Mouse (Mus musculus): Measurements from ENCODE around the gene Sparc. TPM values are rescaled to one million over a fixed set of nuclear protein-coding genes. Genes with fewer than 3 reads are reported as not detected.

The Sparc gene
- 258 and 272 TPM in 2 replicates for polyA plus RNA-seq (2015; fragmentation: Nextera tagmentation; extraction: Ambion mirVana)

DNA sequence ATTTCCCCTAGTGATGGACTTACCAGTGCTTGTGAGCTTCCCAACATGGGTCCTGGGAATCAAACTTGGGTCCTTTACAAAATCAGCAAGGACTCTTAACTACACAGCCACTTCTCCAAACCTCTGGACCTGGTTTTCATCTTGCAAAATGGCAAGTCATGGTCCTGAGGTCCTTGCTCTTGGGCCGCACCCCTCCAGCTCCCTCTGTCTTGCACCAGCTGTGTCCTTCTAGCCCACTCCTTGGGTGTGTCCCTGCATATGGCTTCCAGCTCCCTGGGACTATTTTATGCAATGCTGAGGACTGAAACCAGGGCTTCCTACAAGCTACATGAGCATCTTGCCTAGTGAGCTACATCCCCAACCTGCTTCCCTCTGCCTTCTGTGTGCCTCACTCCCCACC, at the start of gene Sparc:
Gene Sparc, minus strand, starts transcription at position 206 of the 400 bp plus-strand sequence.
- DNase-seq = no peak
- no peak for ATAC-seq
- TF ChIP-seq EP300 (IDR thresholded peaks at IDR 0.05; ENCODE audit: low read depth) (no peak), CTCF (IDR thresholded peaks at IDR 0.05; ENCODE audit: low read depth) (no peak)
- Histone ChIP-seq H3K4me2 (ENCODE audit: low read depth, low read length) (no peak within 1 kb of the TSS), H3K27me3 (ENCODE audit: insufficient read depth, low read length) (no peaks in the 10 kb centered on the region), H3K9me3 (ENCODE audit: low read length) (no peaks in the 10 kb centered on the region), H3K27ac (ENCODE audit: low read depth) (no peak within 1 kb of the TSS), H3K36me3 (replicated peaks; ENCODE audit: insufficient read depth, low read length) (no peaks in the 10 kb centered on the region), H3K4me1 (ENCODE audit: insufficient read depth) (no peaks in the 10 kb centered on the region; the same call in 1 of the 2 replicates), H3K9ac (replicated peaks) (no peak within 1 kb of the TSS), H3K4me3 (ENCODE audit: low read depth, low read length) (no peak within 1 kb of the TSS)
- WGBS (ENCODE audit: insufficient replicate concordance) = 100% methylated on average over 1 of the region's 1 CpGs

DNA sequence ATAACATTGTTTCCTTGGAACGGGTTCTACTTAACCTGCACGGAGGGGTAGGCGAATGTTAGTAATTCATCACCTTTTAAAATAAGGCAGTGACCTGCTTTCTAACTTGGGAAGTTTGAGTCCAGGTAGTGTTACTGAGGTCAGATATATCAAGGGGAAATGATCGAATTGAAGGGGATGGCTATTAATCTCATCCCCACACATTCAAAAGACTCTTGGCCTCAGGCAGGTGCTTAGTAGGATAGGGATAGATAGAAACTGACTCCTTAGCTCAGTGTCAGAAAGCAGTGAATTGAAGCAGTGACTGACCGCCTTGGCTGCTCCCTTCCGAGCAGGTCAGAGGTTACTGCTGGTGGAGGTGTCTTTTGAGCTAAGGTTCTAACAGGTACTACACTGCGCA, 48.5 kb upstream of the Sparc start:
- Histone ChIP-seq H3K4me1 (ENCODE audit: insufficient read depth) (peaks cover 30% of the 10 kb centered on the region), H3K9me3 (ENCODE audit: low read length) (no peaks in the 10 kb centered on the region), H3K4me3 (ENCODE audit: low read depth, low read length) (peak overlapping the region; percentile 81; the same call in 1 of the 2 replicates), H3K4me2 (ENCODE audit: low read depth, low read length) (peak overlapping the region; percentile 94), H3K27ac (ENCODE audit: low read depth) (no peak overlapping the region), H3K9ac (replicated peaks) (peak overlapping the region; percentile 81), H3K27me3 (ENCODE audit: insufficient read depth, low read length) (no peaks in the 10 kb centered on the region), H3K36me3 (replicated peaks; ENCODE audit: insufficient read depth, low read length) (peaks cover 2% of the 10 kb centered on the region; the same call in 1 of the 2 replicates)
- TF ChIP-seq CTCF (IDR thresholded peaks at IDR 0.05; ENCODE audit: low read depth) (no peak), EP300 (IDR thresholded peaks at IDR 0.05; ENCODE audit: low read depth) (no peak)
- no peak for ATAC-seq
- WGBS (ENCODE audit: insufficient replicate concordance) = 64% methylated on average over 7 of the region's 7 CpGs
- DNase-seq = no peak

DNA sequence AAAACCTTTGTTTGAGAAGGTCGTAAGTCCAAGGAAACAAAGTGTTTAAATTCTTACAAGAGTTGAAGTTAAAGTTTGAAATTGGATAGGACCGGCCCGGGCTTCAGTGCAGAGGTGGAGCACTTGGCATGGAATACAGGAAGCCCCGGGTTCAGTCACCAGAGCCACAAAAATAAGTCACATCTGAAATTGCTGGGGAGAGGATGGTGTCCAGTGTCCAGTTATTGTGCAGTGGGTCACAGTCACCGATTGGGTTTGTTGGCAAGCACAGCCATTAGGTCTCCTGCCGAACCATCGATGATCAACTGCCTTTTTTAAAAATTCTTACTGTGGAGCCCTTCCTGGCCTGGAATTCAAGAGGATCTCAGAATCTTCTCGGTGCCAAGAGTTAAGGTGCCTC, 47.8 kb upstream of the Sparc start:
- H3K4me3 ChIP-seq (ENCODE audit: low read depth, low read length) = peak overlapping the region; percentile 81
- H3K4me2 ChIP-seq (ENCODE audit: low read depth, low read length) = peak overlapping the region; percentile 94
- H3K36me3 ChIP-seq (replicated peaks; ENCODE audit: insufficient read depth, low read length) = no peaks in the 10 kb centered on the region; the same call in 1 of the 2 replicates
- H3K27ac ChIP-seq (ENCODE audit: low read depth) = no peak overlapping the region
- no peaks in the 10 kb centered on the region for H3K27me3 ChIP-seq (ENCODE audit: insufficient read depth, low read length)
- TF ChIP-seq EP300 (IDR thresholded peaks at IDR 0.05; ENCODE audit: low read depth) = no peak
- TF ChIP-seq CTCF (IDR thresholded peaks at IDR 0.05; ENCODE audit: low read depth) = no peak
- 15% methylated on average over 8 of the region's 8 CpGs for WGBS (ENCODE audit: insufficient replicate concordance)
- ATAC-seq (no peak), DNase-seq (no peak)
- peak overlapping the region; percentile 81 for H3K9ac ChIP-seq (replicated peaks)
- H3K9me3 ChIP-seq (ENCODE audit: low read length) = no peaks in the 10 kb centered on the region
- H3K4me1 ChIP-seq (ENCODE audit: insufficient read depth) = peaks cover 29% of the 10 kb centered on the region

DNA sequence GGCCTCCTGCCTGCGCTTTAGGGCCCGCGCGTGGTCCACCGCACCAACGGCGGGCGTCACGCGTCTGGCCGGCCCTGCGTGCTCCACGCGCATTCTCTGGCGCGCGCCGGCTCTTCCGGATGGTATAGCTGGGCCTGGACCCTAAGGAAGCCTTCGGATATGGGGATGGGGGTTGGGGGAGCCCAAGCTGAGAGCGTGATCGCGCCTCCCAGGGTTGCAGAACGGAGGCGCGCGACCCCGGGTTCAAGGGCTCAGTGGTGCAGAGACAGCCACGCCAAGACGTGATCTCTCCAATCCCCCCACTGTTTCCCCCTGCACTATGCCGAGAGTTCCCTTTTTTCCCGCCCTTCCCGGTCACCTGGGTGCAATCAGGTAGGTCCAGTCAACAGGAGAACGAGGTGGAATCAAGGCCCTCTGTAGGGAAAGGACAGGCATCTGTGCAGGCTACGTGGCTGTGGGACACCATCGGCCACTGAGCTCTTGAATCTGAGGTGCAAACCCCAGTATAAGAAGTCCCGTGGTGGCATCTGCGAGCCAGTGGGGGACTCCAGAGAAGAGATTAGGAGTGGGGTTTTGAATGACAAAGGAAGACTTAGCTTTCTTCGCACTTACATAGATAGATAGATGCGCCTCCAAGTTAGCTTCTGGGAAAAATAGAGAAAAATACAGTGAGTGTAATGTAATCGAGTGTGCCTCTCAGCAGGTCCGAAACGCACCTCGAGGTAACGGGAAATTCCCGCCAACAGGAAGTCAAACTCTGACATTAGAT, 47.1 kb upstream of the Sparc start:
- H3K27me3 ChIP-seq (ENCODE audit: insufficient read depth, low read length) = no peaks in the 10 kb centered on the region
- TF ChIP-seq CTCF (IDR thresholded peaks at IDR 0.05; ENCODE audit: low read depth) = no peak
- TF ChIP-seq EP300 (IDR thresholded peaks at IDR 0.05; ENCODE audit: low read depth) = no peak
- peak overlapping the region; percentile 81 for H3K4me3 ChIP-seq (ENCODE audit: low read depth, low read length)
- peak overlapping the region; percentile 94 for H3K4me2 ChIP-seq (ENCODE audit: low read depth, low read length)
- H3K27ac ChIP-seq (ENCODE audit: low read depth) = peak overlapping the region; percentile 81
- no peaks in the 10 kb centered on the region for H3K36me3 ChIP-seq (replicated peaks; ENCODE audit: insufficient read depth, low read length)
- peak overlapping the region; percentile 81 for H3K9ac ChIP-seq (replicated peaks)
- ATAC-seq (no peak), DNase-seq (peak; percentile 40)
- H3K9me3 ChIP-seq (ENCODE audit: low read length) = no peaks in the 10 kb centered on the region
- 1% methylated on average over 46 of the region's 46 CpGs for WGBS (ENCODE audit: insufficient replicate concordance)
- H3K4me1 ChIP-seq (ENCODE audit: insufficient read depth) = peaks cover 31% of the 10 kb centered on the region

DNA sequence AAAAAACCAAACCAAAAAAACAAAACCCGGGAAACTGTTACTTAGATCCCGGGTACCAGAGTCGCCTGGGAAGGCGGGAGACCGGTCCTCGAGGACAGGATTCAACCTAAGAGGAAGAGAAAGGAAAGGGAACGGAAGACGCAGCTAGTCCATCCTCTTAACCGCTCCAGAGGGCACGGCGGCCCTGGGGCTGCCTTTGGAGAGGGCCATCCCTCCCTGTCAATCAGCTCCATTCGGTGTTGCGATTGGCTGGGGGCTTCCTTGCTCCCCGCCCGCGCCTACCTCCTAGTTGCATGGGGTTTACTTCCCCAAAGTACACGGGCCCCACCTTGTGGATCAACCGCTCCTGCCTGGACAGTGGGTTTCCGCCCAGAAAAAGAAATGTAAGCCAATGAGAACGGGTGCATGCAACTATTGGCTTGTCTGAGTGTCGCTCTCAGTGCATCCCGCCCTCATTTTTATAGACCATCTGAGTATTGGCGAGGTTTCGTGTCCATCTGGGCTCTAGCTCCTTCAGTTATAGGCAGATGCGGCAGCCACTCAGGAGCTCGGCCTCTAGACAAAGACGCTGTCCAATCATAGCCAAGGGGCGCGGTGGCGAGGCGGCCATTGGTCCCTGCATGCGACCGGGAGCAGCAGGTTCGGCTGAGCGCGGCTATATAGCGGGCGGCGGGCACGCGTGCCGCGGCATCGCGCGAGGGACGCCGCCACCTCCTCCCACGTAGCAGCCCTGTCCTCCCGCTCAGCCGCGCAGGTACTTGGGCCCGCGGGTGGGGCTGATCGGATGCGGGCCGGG, 46.3 kb upstream of the Sparc start, which contains the start of gene G3bp1:
Gene G3bp1, plus strand, starts transcription at position 638 of the 796 bp plus-strand sequence.
- peak within 1 kb of the TSS; percentile 81 for H3K4me3 ChIP-seq (ENCODE audit: low read depth, low read length)
- peak within 1 kb of the TSS; percentile 99 for H3K27ac ChIP-seq (ENCODE audit: low read depth)
- H3K27me3 ChIP-seq (ENCODE audit: insufficient read depth, low read length) = no peaks in the 10 kb centered on the region
- H3K36me3 ChIP-seq (replicated peaks; ENCODE audit: insufficient read depth, low read length) = no peaks in the 10 kb centered on the region
- ATAC-seq = peak; percentile 92
- H3K4me2 ChIP-seq (ENCODE audit: low read depth, low read length) = peak within 1 kb of the TSS; percentile 94
- H3K4me1 ChIP-seq (ENCODE audit: insufficient read depth) = peaks cover 29% of the 10 kb centered on the region
- peak; percentile 54 for TF ChIP-seq EP300 (IDR thresholded peaks at IDR 0.05; ENCODE audit: low read depth)
- TF ChIP-seq CTCF (IDR thresholded peaks at IDR 0.05; ENCODE audit: low read depth) = peak; percentile 79
- 2% methylated on average over 56 of the region's 57 CpGs for WGBS (ENCODE audit: insufficient replicate concordance)
- H3K9ac ChIP-seq (replicated peaks) = peak within 1 kb of the TSS; percentile 81
- DNase-seq = peak; percentile 97
- H3K9me3 ChIP-seq (ENCODE audit: low read length) = no peaks in the 10 kb centered on the region

DNA sequence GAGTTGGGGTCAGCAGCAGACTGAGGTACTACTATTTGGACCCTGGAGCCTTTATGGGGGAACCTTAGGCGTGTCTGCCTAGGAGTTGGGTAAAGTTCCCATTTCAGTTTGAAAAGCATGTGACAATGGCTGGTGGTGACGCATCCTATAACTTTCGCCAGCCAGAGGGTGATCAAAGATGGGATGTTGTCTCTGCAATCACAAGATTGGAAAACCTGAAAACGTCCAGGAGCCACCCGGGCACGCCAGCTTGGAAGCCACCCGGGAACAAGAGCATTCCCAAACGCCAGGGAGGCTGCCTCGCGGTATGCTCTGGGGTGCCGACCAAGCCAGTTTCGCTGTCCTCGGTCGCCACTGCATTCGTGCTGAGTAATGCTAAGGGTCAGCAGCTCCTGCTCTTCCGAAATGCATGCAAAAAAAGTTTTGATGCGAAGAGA, 45.6 kb upstream of the Sparc start:
- no peak for TF ChIP-seq CTCF (IDR thresholded peaks at IDR 0.05; ENCODE audit: low read depth)
- no peak for TF ChIP-seq EP300 (IDR thresholded peaks at IDR 0.05; ENCODE audit: low read depth)
- no peaks in the 10 kb centered on the region for H3K9me3 ChIP-seq (ENCODE audit: low read length)
- ATAC-seq = peak; percentile 12
- peak overlapping the region; percentile 99 for H3K27ac ChIP-seq (ENCODE audit: low read depth)
- peak overlapping the region; percentile 77 for H3K9ac ChIP-seq (replicated peaks)
- H3K4me1 ChIP-seq (ENCODE audit: insufficient read depth) = peaks cover 26% of the 10 kb centered on the region
- H3K4me3 ChIP-seq (ENCODE audit: low read depth, low read length) = peak overlapping the region; percentile 81
- H3K36me3 ChIP-seq (replicated peaks; ENCODE audit: insufficient read depth, low read length) = no peaks in the 10 kb centered on the region
- WGBS (ENCODE audit: insufficient replicate concordance) = under 1% methylated on average over 17 of the region's 17 CpGs
- no peaks in the 10 kb centered on the region for H3K27me3 ChIP-seq (ENCODE audit: insufficient read depth, low read length)
- no peak for DNase-seq
- H3K4me2 ChIP-seq (ENCODE audit: low read depth, low read length) = peak overlapping the region; percentile 94

All from liver, postnatal 0 days (tissue).